Mouse (Mus musculus) forebrain, embryonic 11.5 days (tissue): ENCODE data around the gene 1700093K21Rik. TPM values are rescaled to one million over a fixed set of nuclear protein-coding genes. Genes with fewer than 3 reads are reported as not detected.
"Not testable (repeated sequence)": the region's sequence is repeated elsewhere in the genome, so short reads cannot be mapped to it uniquely, and the experiment has no call there.

Source experiments
- ATAC-seq: fragments of 200-750 bp; cut with Nextera tagmentation; replicated peaks from 2 replicates; pipeline ENCODE4 v1.8.0; 2017; ENCODE audit warnings: moderate TSS enrichment; ENCODE audit not compliant: low FRiP score
- DNase-seq: peaks from one replicate; pipeline ENCODE4 v3.0.0-alpha.2; 2017; ENCODE audit warnings: low spot score
- H3K27ac ChIP-seq: fragments of 300-500 bp; sonication (generic); 2 replicates; pipeline ENCODE4 v1.5.1; 2014; ENCODE audit warnings: low read depth, low read length
- H3K27me3 ChIP-seq: fragments of 300-500 bp; sonication (generic); 2 replicates; pipeline ENCODE4 v1.6.1; 2014; ENCODE audit warnings: mild to moderate bottlenecking, low read length, mixed read lengths; ENCODE audit not compliant: control insufficient read depth, insufficient read depth
- H3K36me3 ChIP-seq: fragments of 300-500 bp; sonication (generic); 2 replicates; pipeline ENCODE4 v1.6.1; 2014; ENCODE audit warnings: mild to moderate bottlenecking, low read length, moderate library complexity, mixed read lengths; ENCODE audit not compliant: control insufficient read depth, insufficient read depth
- H3K4me1 ChIP-seq: fragments of 300-500 bp; sonication (generic); replicated peaks from 2 replicates; pipeline ENCODE4 v1.6.1; 2014; ENCODE audit warnings: low read length, mixed read lengths; ENCODE audit not compliant: control insufficient read depth, insufficient read depth
- H3K4me2 ChIP-seq: fragments of 300-500 bp; sonication (generic); 2 replicates; pipeline ENCODE4 v1.6.1; 2014; ENCODE audit warnings: low read depth, mild to moderate bottlenecking, low read length, moderate library complexity, mixed read lengths; ENCODE audit not compliant: severe bottlenecking
- H3K4me3 ChIP-seq: fragments of 300-500 bp; sonication (generic); 2 replicates; pipeline ENCODE4 v1.5.1; 2014; ENCODE audit warnings: low read depth, low read length
- H3K9ac ChIP-seq: fragments of 300-500 bp; sonication (generic); 2 replicates; pipeline ENCODE4 v1.6.1; 2014; ENCODE audit warnings: low read length
- H3K9me3 ChIP-seq: fragments of 300-500 bp; sonication (generic); 2 replicates; pipeline ENCODE4 v1.6.1; 2016; ENCODE audit warnings: low read length, mixed read lengths; ENCODE audit not compliant: control insufficient read depth
- WGBS: fragments of 180-500 bp; shearing (Covaris S2); extraction: QIAGEN DNeasy Blood & Tissue Kit; methylation state at CpG from one replicate; pipeline ENCODE4 v1.1.7; 2014; 5-methylcytosine and 5-hydroxymethylcytosine counted together
- polyA plus RNA-seq: library from polyadenylated mRNA; unstranded; fragments of >200 nt; fragmentation: Nextera tagmentation; extraction: Ambion mirVana; gene quantifications from 2 replicates; pipeline ENCODE4 v1.2.1, GENCODE M21; 2014

Gene 1700093K21Rik
- polyA plus RNA-seq, result not detected in 2 replicates

DNA sequence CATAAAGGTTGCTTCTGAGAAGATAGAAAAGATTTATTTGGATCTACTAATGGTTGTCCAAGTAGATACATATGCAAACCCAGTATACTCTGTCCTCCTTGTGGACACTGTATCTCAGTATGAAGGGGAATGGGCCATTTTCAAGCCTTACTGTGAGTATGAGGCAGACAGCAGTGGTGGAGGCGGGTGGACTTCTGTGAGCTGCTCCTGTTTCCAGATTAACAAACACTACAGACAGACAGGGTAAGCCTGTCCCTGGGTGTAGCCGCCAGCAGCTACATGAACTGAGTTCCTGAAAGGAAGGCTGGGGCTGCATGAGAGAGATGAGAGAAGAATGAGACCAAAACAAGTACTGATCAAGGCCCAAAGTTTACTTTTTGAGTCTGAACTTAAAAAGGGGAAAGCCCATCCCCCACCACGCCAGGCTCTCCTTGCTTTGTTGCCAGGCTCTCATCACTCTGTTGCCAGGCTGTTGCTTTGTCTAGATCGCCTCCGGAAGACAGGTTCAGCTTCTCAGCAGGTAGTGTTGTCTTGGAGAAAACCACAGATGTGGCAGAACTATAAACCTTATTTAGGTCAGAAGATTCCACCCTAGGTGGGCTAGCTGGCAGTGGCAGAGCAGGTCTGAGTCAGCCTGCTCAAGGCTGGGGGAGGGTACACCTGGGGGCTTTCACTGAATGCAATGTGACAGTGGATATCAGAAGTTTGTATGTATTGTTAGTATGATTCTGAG lies at the start of gene 1700093K21Rik:
1700093K21Rik (minus strand) TSS at position 683 of the 733 bp plus-strand sequence.
- 29% methylated on average over 5 of the region's 5 CpGs for WGBS
- H3K4me1 ChIP-seq, result no peaks in the 10 kb centered on the region
- no peak within 1 kb of the TSS for H3K27ac ChIP-seq
- H3K9ac ChIP-seq, result no peak within 1 kb of the TSS
- ATAC-seq (no peak), DNase-seq (no peak)
- no peaks in the 10 kb centered on the region for H3K36me3 ChIP-seq
- H3K4me2 ChIP-seq, result no peak within 1 kb of the TSS
- H3K27me3 ChIP-seq, result no peaks in the 10 kb centered on the region
- H3K9me3 ChIP-seq, result no peaks in the 10 kb centered on the region
- H3K4me3 ChIP-seq, result no peak within 1 kb of the TSS

DNA sequence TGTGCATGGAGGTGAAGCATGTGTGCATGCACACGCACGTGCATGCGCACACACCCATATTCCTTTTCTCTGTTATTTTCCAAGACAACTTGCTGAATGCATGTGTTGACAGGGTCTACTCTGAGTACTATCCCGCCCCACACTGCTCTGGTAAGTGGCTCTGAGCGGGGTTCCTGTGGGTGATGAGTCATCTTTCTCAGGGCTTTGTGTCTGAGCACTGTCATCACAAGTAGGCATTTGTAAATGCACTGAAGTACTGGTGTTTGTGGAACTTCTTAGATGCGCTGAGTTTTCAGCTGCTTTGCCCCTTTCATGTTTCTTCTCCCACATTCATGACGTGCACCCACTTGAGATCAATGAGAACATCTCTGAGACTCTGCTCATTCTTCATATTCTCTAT lies 49.2 kb upstream of the 1700093K21Rik start:
- Histone ChIP-seq H3K4me3 (no peak overlapping the region), H3K36me3 (peaks cover 4% of the 10 kb centered on the region; the same call in 1 of the 2 replicates), H3K4me2 (no peak overlapping the region), H3K27me3 (no peaks in the 10 kb centered on the region), H3K27ac (no peak overlapping the region), H3K4me1 (no peaks in the 10 kb centered on the region), H3K9ac (no peak overlapping the region), H3K9me3 (no peaks in the 10 kb centered on the region)
- WGBS, result 90% methylated on average over 7 of the region's 7 CpGs
- no peak for DNase-seq
- no peak for ATAC-seq

DNA sequence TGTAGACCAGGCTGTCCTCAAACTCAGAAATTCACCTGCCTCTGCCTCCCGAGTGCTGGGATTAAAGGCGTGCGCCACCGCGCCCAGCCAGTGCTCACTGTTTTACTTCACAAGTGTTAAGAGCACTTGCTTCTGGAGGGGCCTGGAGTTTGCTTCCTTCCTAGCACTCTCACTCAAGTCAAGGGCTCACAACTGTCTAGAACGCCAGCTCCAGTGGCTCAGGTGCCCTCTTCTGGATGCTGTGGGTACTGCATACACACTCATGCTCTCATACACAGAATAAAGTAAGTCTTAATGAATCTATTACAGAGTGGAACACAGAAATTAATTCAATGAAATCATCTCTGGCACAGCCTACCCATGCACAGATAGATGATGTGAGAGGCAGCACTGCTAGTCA lies 44.8 kb upstream of the 1700093K21Rik start:
- H3K4me3 ChIP-seq, result no peak overlapping the region
- no peaks in the 10 kb centered on the region for H3K27me3 ChIP-seq
- no peak overlapping the region for H3K9ac ChIP-seq
- H3K4me2 ChIP-seq, result no peak overlapping the region
- WGBS, result 46% methylated on average over 6 of the region's 6 CpGs
- DNase-seq (peak; percentile 82), ATAC-seq (peak; percentile 56)
- H3K4me1 ChIP-seq, result no peaks in the 10 kb centered on the region
- no peak overlapping the region for H3K27ac ChIP-seq
- peaks cover under 1% of the 10 kb centered on the region; the same call in 1 of the 2 replicates for H3K36me3 ChIP-seq
- no peaks in the 10 kb centered on the region for H3K9me3 ChIP-seq

DNA sequence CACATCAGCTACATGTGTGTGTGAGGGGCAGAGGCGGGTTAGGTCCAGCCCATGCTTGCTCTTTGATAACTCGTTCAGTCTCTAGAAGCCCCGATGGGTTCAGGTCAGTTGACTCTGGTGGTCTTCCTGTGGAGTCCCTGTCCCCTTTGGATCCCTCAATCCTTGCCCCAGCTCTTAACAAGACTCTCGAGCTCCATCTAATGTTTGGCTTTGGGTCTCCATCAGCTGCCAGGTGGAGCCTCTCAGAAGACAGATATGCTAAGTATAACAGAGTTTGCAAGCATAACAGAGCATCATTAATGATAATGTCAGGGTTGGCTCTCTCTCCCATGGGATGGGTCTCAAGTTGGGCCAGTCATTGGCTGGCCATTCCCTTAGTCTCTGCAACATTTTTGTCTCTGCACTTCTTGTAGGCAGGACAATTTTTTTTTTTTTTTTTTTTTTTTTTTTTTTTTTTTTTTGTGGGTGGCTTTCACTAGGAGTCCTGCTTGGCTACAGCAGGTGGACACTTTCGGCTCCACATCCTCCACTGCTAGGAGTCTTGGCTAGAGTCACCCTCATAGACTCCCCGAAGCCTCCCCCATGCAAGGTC lies 36.2 kb upstream of the 1700093K21Rik start:
- ATAC-seq (no peak), DNase-seq (no peak)
- Histone ChIP-seq H3K9ac (no peak overlapping the region), H3K27ac (no peak overlapping the region), H3K36me3 (no peaks in the 10 kb centered on the region), H3K4me3 (no peak overlapping the region), H3K27me3 (no peaks in the 10 kb centered on the region), H3K9me3 (no peaks in the 10 kb centered on the region), H3K4me1 (no peaks in the 10 kb centered on the region), H3K4me2 (no peak overlapping the region)
- WGBS, result 71% methylated on average over 6 of the region's 6 CpGs

DNA sequence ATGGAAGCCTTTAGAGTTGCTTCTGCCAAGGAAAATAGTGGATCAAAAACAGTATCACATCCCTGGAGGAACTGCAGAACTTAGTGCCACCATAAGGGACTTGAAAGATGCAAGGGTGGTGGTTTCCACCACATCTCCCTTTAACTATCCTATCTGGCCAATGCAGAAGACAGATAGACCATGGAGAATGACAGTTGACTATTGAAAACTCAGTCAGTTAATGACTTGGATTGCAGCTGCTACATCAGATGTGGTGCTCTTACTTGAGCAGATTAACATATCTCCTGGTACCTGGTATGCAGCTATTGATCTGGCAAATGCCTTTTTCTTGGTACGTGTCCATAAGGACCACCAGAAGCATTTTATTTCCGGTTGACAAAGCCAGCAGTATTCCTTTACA lies 16.5 kb upstream of the 1700093K21Rik start:
- Histone ChIP-seq H3K36me3 (no peaks in the 10 kb centered on the region), H3K4me2 (no peak overlapping the region), H3K4me1 (no peaks in the 10 kb centered on the region), H3K27ac (no peak overlapping the region), H3K9me3 (no peaks in the 10 kb centered on the region), H3K9ac (no peak overlapping the region), H3K4me3 (no peak overlapping the region), H3K27me3 (no peaks in the 10 kb centered on the region)
- ATAC-seq, result no peak
- DNase-seq, result no peak
- WGBS, result 86% methylated on average over 2 of the region's 2 CpGs

DNA sequence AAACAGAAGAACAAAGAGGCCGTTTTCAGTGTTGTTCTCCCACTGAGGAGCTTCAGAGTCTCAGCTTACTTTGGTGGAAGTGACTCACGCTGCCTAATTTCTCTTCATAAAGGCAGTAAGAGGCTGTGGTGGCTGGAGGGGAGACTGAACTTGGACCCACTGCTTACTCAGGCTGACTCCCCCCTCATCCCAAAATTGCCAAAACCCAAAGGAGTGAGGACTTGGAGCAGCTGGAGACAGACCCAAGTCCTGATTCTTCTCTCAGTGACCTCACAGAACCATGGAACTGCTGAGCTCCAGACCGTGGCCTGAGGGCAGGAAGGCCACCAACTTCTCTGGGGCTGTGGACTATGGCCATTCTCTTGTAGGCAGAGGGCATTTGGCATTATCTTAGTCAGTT lies 2.0 kb downstream of the 1700093K21Rik start:
- Histone ChIP-seq H3K27me3 (no peaks in the 10 kb centered on the region), H3K9me3 (no peaks in the 10 kb centered on the region), H3K4me1 (no peaks in the 10 kb centered on the region), H3K4me2 (no peak overlapping the region), H3K4me3 (no peak overlapping the region), H3K36me3 (no peaks in the 10 kb centered on the region), H3K9ac (no peak overlapping the region), H3K27ac (no peak overlapping the region)
- WGBS, result 75% methylated on average over 3 of the region's 3 CpGs
- ATAC-seq (no peak), DNase-seq (no peak)

DNA sequence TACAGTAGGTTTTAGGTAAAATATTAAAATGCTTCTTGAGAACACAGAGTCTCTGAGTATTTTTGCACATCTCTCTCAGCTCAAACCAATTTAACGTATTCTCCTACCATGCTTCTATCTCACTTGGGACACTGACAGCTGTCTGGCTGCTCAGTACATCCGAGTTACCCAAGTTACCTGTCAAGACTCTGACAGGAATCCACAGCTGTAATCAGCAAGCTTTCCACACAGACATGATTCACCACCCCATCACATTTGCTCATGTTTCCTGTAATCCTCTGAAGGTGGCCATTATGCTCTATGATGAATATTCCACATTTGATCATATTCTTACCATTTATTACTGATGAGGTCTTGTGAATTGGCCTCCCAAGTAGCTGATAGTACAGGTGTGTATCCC lies 5.6 kb downstream of the 1700093K21Rik start:
- Histone ChIP-seq H3K4me2 (no peak overlapping the region), H3K4me1 (peaks cover 3% of the 10 kb centered on the region; the same call in 1 of the 2 replicates), H3K4me3 (no peak overlapping the region), H3K27ac (no peak overlapping the region), H3K27me3 (no peaks in the 10 kb centered on the region), H3K9ac (no peak overlapping the region), H3K9me3 (no peaks in the 10 kb centered on the region), H3K36me3 (no peaks in the 10 kb centered on the region)
- DNase-seq (no peak), ATAC-seq (no peak)
- WGBS, result 85% methylated on average over 2 of the region's 2 CpGs

DNA sequence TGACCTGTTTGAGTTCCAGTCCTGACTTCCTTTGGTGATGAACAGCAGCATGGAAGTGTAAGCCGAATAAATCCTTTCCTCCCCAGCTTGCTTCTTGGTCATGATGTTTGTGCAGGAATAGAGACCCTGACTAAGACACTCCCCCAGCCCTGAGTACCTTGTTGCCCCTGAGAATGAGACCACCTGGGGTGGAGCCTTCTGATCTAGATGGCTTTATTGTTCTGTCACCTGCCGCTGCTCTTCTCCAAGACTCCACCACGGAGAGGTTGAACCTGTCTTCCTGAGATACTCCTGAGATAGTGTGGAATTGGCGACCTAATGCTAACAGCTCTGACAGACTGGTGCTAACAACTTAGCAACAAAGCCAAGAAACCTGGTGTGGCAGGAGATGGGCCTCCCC lies 6.2 kb downstream of the 1700093K21Rik start:
- not testable (repeated sequence) for H3K27ac ChIP-seq, ATAC-seq
- WGBS, result 66% methylated on average over 4 of the region's 4 CpGs

DNA sequence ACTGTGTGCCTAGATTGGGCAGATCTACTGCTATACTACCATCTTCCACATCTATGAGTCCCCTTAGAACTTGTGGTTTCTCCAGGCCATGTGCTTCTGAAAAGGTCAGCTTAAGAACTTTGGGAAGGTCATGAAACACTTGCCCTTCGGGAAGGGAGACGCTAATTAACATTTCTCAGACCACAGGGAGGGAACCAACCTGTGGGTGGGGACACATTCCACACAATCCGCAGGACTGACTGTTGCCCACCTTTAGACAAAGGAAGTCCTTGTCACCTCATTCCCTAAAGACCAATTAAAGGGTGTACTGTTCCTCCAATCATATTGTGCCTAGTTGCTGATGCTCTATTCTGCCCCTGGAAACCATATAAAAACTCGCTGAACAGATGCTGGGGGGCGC lies 16.2 kb downstream of the 1700093K21Rik start:
- not testable (repeated sequence) for H3K27ac ChIP-seq, ATAC-seq, H3K4me1 ChIP-seq, H3K27me3 ChIP-seq, H3K4me2 ChIP-seq, H3K9me3 ChIP-seq, H3K9ac ChIP-seq, DNase-seq, H3K36me3 ChIP-seq, H3K4me3 ChIP-seq
- WGBS, result 77% methylated on average over 5 of the region's 5 CpGs

More for the DNA sequence above, 6.2 kb downstream of the 1700093K21Rik start:
- DNase-seq, H3K9ac ChIP-seq, H3K36me3 ChIP-seq, H3K4me3 ChIP-seq, H3K9me3 ChIP-seq, H3K4me1 ChIP-seq, H3K4me2 ChIP-seq, H3K27me3 ChIP-seq: not testable (repeated sequence)
